Mouse (Mus musculus) heart, embryonic 14.5 days (tissue): ENCODE measurements around the gene Gsto2. TPM values are rescaled to one million over a fixed set of nuclear protein-coding genes. Genes with fewer than 3 reads are reported as not detected.
A peak's percentile ranks its signal among the peaks of the same experiment; 100 is the strongest.

Experiments
- ATAC-seq: fragments of 200-750 bp; cut with Nextera tagmentation; 2 replicates; pipeline ENCODE4 v1.8.0; 2017; ENCODE audit warnings: low read depth, moderate TSS enrichment; ENCODE audit not compliant: insufficient number of reproducible peaks, insufficient read depth, low FRiP score
- H3K27ac ChIP-seq, 2 experiments: fragments of 200-500 bp in 1 of 2; fragments of 300-500 bp in 1 of 2; sonication (generic) in 1 of 2; replicated peaks in 1 of 2; 2 replicates each; pipeline ENCODE4 v1.5.1; 2012 to 2014; ENCODE audit warnings: low read depth in 2 of 2, low read length in 2 of 2, control low read depth in 1 of 2, mild to moderate bottlenecking in 1 of 2, mixed read lengths in 1 of 2; ENCODE audit not compliant: control insufficient read depth in 1 of 2, insufficient read depth in 1 of 2
- H3K27me3 ChIP-seq: fragments of 300-500 bp; sonication (generic); 2 replicates; pipeline ENCODE4 v1.6.1; 2014; ENCODE audit warnings: mild to moderate bottlenecking, low read length, control low read depth; ENCODE audit not compliant: control insufficient read depth, insufficient read depth
- H3K36me3 ChIP-seq: fragments of 300-500 bp; sonication (generic); 2 replicates; pipeline ENCODE4 v1.6.1; 2014; ENCODE audit warnings: mild to moderate bottlenecking, control low read depth, low read length, mixed read lengths; ENCODE audit not compliant: control insufficient read depth, insufficient read depth
- H3K4me1 ChIP-seq, 2 experiments: fragments of 200-500 bp in 1 of 2; fragments of 300-500 bp in 1 of 2; sonication (generic) in 1 of 2; 2 replicates each; pipeline ENCODE4 v1.6.1; 2012 to 2014; ENCODE audit warnings: low read length in 2 of 2, control low read depth in 1 of 2, mixed read lengths in 1 of 2; ENCODE audit not compliant: control insufficient read depth in 2 of 2, insufficient read depth in 2 of 2
- H3K4me2 ChIP-seq: fragments of 300-500 bp; sonication (generic); 2 replicates; pipeline ENCODE4 v1.6.1; 2014; ENCODE audit warnings: mild to moderate bottlenecking, low read length
- H3K4me3 ChIP-seq, 2 experiments: fragments of 200-500 bp in 1 of 2; fragments of 300-500 bp in 1 of 2; sonication (generic) in 1 of 2; 2 replicates each; pipeline ENCODE4 v1.5.1; 2012 to 2014; ENCODE audit warnings: low read length in 2 of 2, mild to moderate bottlenecking in 2 of 2, control low read depth in 1 of 2, low read depth in 1 of 2, moderate library complexity in 1 of 2; ENCODE audit not compliant: control insufficient read depth in 1 of 2, insufficient read depth in 1 of 2
- H3K9ac ChIP-seq: fragments of 300-500 bp; sonication (generic); 2 replicates; pipeline ENCODE4 v1.6.1; 2014; ENCODE audit warnings: mild to moderate bottlenecking, low read length
- H3K9me3 ChIP-seq: fragments of 300-500 bp; sonication (generic); 2 replicates; pipeline ENCODE4 v1.6.1; 2016; ENCODE audit warnings: low read length, control low read depth; ENCODE audit not compliant: control insufficient read depth
- WGBS: fragments of 180-500 bp; shearing (Covaris S2); extraction: QIAGEN DNeasy Blood & Tissue Kit; methylation state at CpG from one replicate; pipeline ENCODE4 v1.1.7; 2014; 5-methylcytosine and 5-hydroxymethylcytosine counted together
- polyA plus RNA-seq: library from polyadenylated mRNA; unstranded; fragments of >200 nt; fragmentation: Nextera tagmentation; extraction: Ambion mirVana; gene quantifications from 2 replicates; pipeline ENCODE4 v1.2.1, GENCODE M21; 2014

Gsto2 gene
- polyA plus RNA-seq, 1 experiment from 2014 or later = 2.3 TPM

DNA sequence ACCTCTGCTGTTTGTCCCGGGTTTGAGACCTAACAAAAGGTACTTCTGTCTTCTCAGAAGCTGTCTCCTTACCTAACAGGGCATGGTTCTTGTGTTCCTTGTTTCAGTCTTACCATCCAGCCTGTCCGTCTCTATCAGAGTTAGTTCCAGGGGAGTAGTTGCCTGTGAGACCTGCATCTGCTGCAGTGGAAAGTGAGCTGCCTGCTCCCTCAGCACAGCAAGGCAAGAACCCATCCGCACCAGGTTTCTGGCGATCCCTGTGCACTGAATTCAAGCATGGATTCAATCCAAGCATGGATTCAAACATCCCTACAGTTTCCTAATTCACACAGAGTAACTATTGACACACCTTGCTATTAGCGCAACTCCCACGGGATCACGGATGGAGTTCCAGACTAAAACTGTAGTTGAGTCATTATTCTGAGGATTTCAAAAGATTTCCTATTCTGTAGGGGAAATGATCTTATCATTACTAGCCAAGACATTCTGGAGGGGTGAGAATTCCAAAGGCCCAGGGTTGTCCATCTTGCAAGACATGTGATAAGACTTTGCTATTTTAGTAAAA is 4.8 kb downstream of the Gsto2 start:
- Histone ChIP-seq H3K4me1 (0 out of 4 replicates have a peak, but pooled peaks cover 0 to 2% of the 10 kb centered on the region in 2 experiments), H3K4me3 (no peak overlapping the region), H3K9me3 (no peaks in the 10 kb centered on the region), H3K9ac (peak overlapping the region; percentile 11; the same call in 1 of the 2 replicates), H3K36me3 (no peaks in the 10 kb centered on the region), H3K4me2 (no peak overlapping the region), H3K27ac (no peak overlapping the region), H3K27me3 (no peaks in the 10 kb centered on the region)
- no peak for ATAC-seq
- 53% methylated on average over 7 of the region's 7 CpGs for WGBS

DNA sequence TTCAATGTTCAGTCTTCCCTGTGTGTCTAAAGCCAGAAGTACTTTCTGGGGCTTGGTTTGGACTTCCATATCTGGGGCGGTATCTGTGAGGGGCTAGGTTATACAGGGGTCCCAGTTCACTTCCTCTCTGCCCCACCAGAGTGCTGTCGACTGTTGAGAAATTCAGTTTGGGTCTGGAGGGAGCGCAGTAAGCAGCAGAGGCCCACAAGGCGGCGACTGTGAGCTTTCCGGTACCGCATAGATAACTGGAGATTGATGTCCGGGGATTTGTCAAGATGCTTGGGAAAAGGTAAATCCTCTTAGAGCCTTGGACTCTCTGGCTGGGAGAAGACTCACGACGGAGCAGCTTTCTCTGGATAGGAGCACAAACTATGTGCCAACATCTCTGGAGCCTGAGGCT is 6.2 kb downstream of the Gsto2 start:
- no peak for ATAC-seq
- H3K27me3 ChIP-seq = no peaks in the 10 kb centered on the region
- no peaks in the 10 kb centered on the region for H3K36me3 ChIP-seq
- H3K9me3 ChIP-seq = no peaks in the 10 kb centered on the region
- H3K27ac ChIP-seq = no peak overlapping the region
- H3K4me1 ChIP-seq = 0 out of 4 replicates have a peak, but pooled peaks cover 0 to 4% of the 10 kb centered on the region in 2 experiments
- no peak overlapping the region for H3K4me3 ChIP-seq
- WGBS = 32% methylated on average over 10 of the region's 10 CpGs
- no peak overlapping the region for H3K4me2 ChIP-seq
- H3K9ac ChIP-seq = no peak overlapping the region

DNA sequence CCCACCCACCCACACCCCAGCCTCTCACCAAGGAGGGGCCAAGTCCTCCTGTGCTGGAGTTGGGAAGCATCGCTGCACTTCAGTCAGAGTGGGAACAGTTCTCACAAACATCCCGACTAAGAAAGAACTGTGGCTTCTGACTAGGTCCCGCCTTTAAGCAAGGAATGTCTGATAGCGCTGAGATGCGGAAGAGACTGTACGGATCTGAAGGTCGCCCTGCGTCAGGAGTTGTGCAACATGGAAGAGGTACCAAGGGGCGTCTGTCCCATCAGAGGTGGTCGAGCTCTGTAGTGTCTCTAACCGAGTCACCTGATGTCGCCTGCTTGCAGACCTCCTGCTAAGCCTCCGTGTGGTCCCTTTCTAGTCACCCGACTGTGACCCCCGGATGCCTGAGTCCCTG is 10.9 kb downstream of the Gsto2 start:
- Histone ChIP-seq H3K4me1 (0 out of 4 replicates have a peak, but pooled peaks cover 0 to 3% of the 10 kb centered on the region in 2 experiments), H3K4me3 (no peak overlapping the region), H3K9me3 (no peaks in the 10 kb centered on the region), H3K27ac (no peak overlapping the region), H3K36me3 (no peaks in the 10 kb centered on the region), H3K27me3 (no peaks in the 10 kb centered on the region), H3K9ac (no peak overlapping the region), H3K4me2 (no peak overlapping the region)
- no peak for ATAC-seq
- WGBS = 40% methylated on average over 15 of the region's 15 CpGs

DNA sequence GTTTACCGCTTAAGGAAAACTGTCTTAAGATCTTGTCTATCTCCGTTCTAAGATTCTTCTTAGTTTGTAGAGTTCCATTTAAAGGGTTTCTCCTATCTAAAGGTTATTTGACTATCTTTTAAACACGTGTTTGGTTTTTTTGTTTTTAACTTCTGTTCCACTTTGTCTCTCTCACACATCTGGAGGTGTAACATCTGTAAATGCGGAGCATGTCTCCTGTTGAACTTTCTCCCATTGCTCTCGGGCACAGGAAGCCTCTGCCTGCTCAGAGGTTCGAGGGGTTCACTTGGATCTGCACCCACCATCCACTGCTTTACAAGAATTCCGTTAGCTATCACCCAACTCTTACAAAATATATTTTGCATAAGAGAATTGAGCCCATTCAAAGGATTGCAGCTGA is 16.2 kb downstream of the Gsto2 start:
- Histone ChIP-seq H3K4me1 (peaks cover 20 to 23% of the 10 kb centered on the region in 2 experiments), H3K27me3 (no peaks in the 10 kb centered on the region), H3K9me3 (no peaks in the 10 kb centered on the region), H3K4me3 (no peak overlapping the region), H3K36me3 (no peaks in the 10 kb centered on the region), H3K9ac (no peak overlapping the region), H3K27ac (no peak overlapping the region), H3K4me2 (no peak overlapping the region)
- 71% methylated on average over 7 of the region's 7 CpGs for WGBS
- ATAC-seq = no peak

GRCm38 (mm10) chr19:47882151-47882881 is 17.0 kb downstream of the Gsto2 start:
- Histone ChIP-seq H3K27me3 (no peaks in the 10 kb centered on the region), H3K36me3 (no peaks in the 10 kb centered on the region), H3K9me3 (no peaks in the 10 kb centered on the region), H3K4me2 (no peak overlapping the region), H3K9ac (no peak overlapping the region), H3K27ac (no peak overlapping the region), H3K4me3 (no peak overlapping the region), H3K4me1 (peaks cover 27% of the 10 kb centered on the region in 2 experiments)
- ATAC-seq = no peak
- 20% methylated on average over 11 of the region's 11 CpGs for WGBS

DNA sequence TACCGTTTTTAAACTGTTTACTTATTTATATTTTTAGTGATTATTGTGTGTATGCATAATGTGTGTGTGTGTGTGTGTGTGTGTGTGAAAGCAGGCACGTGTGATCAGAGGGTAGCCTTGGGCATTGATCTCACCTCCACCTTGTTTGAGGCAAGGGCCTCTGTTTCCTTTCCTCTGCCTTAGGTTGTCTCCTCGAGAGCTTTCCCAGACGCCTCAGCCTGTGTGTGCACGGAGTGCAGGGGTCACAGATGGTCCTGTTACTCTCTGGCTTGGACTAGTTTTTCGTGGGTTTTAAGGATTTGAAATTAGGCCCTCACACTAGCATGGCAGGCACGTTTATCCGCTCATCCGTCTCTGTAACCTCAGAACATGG is 17.5 kb downstream of the Gsto2 start:
- ATAC-seq = no peak
- WGBS = 48% methylated on average over 9 of the region's 9 CpGs
- Histone ChIP-seq H3K4me2 (no peak overlapping the region), H3K4me3 (no peak overlapping the region), H3K4me1 (peaks cover 27% of the 10 kb centered on the region in 2 experiments), H3K9ac (no peak overlapping the region), H3K27me3 (no peaks in the 10 kb centered on the region), H3K36me3 (no peaks in the 10 kb centered on the region), H3K9me3 (no peaks in the 10 kb centered on the region), H3K27ac (no peak overlapping the region)

DNA sequence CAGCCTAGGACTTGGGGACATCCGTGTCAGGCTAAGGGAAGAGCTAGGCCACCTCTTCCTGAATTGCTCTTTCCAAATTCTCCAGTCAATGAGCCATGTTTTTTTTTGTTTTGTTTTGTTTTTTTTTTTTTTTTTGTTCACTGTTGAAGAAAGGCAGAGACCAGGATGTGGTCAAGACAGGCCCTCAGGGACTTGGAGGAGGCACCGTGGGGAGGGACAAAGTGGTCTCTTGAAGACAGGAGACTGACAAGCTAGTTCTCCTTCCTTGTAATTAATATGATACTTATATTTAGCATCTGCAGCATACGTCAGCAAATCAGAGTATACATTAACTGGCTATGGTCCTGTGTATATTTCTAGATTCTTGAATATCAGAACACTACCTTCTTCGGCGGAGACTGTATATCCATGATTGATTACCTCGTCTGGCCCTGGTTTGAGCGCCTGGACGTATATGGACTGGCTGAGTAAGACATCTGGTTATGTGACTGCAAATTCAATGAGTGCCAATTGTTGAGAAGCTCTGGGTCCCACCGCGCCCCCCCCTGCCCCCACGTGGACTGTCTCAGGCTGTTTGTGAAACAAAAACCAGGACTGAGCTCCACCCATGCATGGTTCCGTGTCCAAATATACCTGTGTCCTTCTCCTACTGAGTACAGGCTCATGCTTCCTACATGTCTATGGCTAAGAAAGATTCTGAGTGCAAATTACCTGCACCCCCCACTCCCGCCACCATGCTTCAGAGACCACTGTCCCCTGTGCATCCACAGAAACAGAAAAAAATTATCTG is 19.2 kb downstream of the Gsto2 start:
- H3K4me3 ChIP-seq = no peak overlapping the region
- no peaks in the 10 kb centered on the region for H3K36me3 ChIP-seq
- no peak for ATAC-seq
- H3K27me3 ChIP-seq = no peaks in the 10 kb centered on the region
- peaks cover 27% of the 10 kb centered on the region in 2 experiments for H3K4me1 ChIP-seq
- 71% methylated on average over 13 of the region's 13 CpGs for WGBS
- H3K9ac ChIP-seq = no peak overlapping the region
- H3K4me2 ChIP-seq = no peak overlapping the region
- peak overlapping the region; percentile 18 to 34; a peak in 2 of 4 replicates for H3K27ac ChIP-seq
- no peaks in the 10 kb centered on the region for H3K9me3 ChIP-seq
